ENCODE assay signal across 24 mouse cellular contexts in genomic region chr2:44389556-44389955, GRCm38 (mm10).
DNase-seq lines count a peak whose midpoint lies in the region; ATAC-seq and TF ChIP-seq lines count a peak whose summit lies in the region.
"Had no signal": no experiment of that assay in that cellular context is flagged by ENCODE, and none has a peak within 500 bp of the region (broad histone marks: within the 10 kb centered on the region; RNA-seq: fewer than 3 reads in every experiment).

No protein-coding gene starts in this region.

- no peak for TF ChIP-seq CTCF in brain, embryonic 14.5 days (IDR thresholded peaks at IDR 0.05; ENCODE audit: borderline replicate concordance, extremely low read depth, insufficient read depth, insufficient read length)

- no peak for ATAC-seq in forebrain, embryonic 14.5 days
- ATAC-seq: activated CD4-positive, CD25-positive, alpha-beta regulatory T cell, adult 4 months; CD4-positive, CD25-positive, alpha-beta regulatory T cell, adult 4 months; Patski had no signal

- no peak overlapping the region for H3K4me2 ChIP-seq in forebrain, embryonic 14.5 days (ENCODE audit: low read length)

- no peak overlapping the region for H3K9ac ChIP-seq in forebrain, embryonic 14.5 days (ENCODE audit: low read length)

- WGBS in forebrain, embryonic 14.5 days: 38% methylated on average over 4 of the region's 4 CpGs
- 82% methylated on average over 4 of the region's 4 CpGs for WGBS in forebrain, embryonic 10.5 days

- TF ChIP-seq POLR2A in brain, embryonic 14.5 days (IDR thresholded peaks at IDR 0.05; ENCODE audit: borderline replicate concordance, extremely low read depth, insufficient read depth, insufficient read length, poor library complexity, severe bottlenecking): no peak

- intact Hi-C loops in heart, postnatal 14 days (cut with DNase I): no loop called here

- no peak overlapping the region for H3K4me3 ChIP-seq in forebrain, embryonic 14.5 days (ENCODE audit: low read depth, low read length)
- no peak overlapping the region for H3K4me3 ChIP-seq in forebrain, embryonic 10.5 days

- no peaks in the 10 kb centered on the region for H3K9me3 ChIP-seq in forebrain, embryonic 14.5 days (replicated peaks; ENCODE audit: control insufficient read depth, low read length)
- no peaks in the 10 kb centered on the region for H3K9me3 ChIP-seq in forebrain, embryonic 10.5 days
- H3K9me3 ChIP-seq: G1E had no signal

- no peaks in the 10 kb centered on the region for H3K27me3 ChIP-seq in forebrain, embryonic 14.5 days (replicated peaks; ENCODE audit: control insufficient read depth, insufficient read depth, low read length)
- H3K27me3 ChIP-seq in forebrain, embryonic 10.5 days (ENCODE audit: poor library complexity, severe bottlenecking): peaks cover 32% of the 10 kb centered on the region
- H3K27me3 ChIP-seq: CH12.LX, Patski had no signal

- H3K27ac ChIP-seq in forebrain, embryonic 14.5 days (ENCODE audit: low read depth, low read length): no peak overlapping the region
- H3K27ac ChIP-seq in forebrain, embryonic 10.5 days: no peak overlapping the region

- no peaks in the 10 kb centered on the region for H3K36me3 ChIP-seq in forebrain, embryonic 14.5 days (ENCODE audit: control insufficient read depth, insufficient read depth, low read length)
- no peaks in the 10 kb centered on the region for H3K36me3 ChIP-seq in forebrain, embryonic 10.5 days (replicated peaks)
- H3K36me3 ChIP-seq: G1E had no signal

- no peaks in the 10 kb centered on the region for H3K4me1 ChIP-seq in forebrain, embryonic 14.5 days (ENCODE audit: control insufficient read depth, insufficient read depth, low read length)
- H3K4me1 ChIP-seq in forebrain, embryonic 10.5 days: peaks cover 9% of the 10 kb centered on the region

- peak; percentile 27 for DNase-seq in forebrain, embryonic 14.5 days (ENCODE audit: low spot score)
- DNase-seq in forebrain, embryonic 10.5 days (ENCODE audit: extremely low spot score, low spot score): no peak
- peak; percentile 79 for DNase-seq in retina, postnatal 1 day
- DNase-seq in retina, embryonic 14.5 days (ENCODE audit: low spot score): no peak
- DNase-seq in Muller cell, postnatal 12 days (ENCODE audit: inconsistent ontology term): peak; percentile 13
- DNase-seq in brain, embryonic 14.5 days (ENCODE audit: low read depth): peak; percentile 54
- DNase-seq in layer of hippocampus, adult 8-10 months (ENCODE audit: low spot score in 2 of 2): no peak
- DNase-seq in heart, postnatal 14 days: no peak
- DNase-seq: adrenal gland, adult 2 months; adrenal gland, adult 8-10 months; adrenal gland, postnatal 10 days; adrenal gland, postnatal 14 days; adrenal gland, postnatal 25 days; adrenal gland, postnatal 36 days; B cell, adult 2 months; cerebellum, adult 11 months; cerebellum, adult 11-12 months; cerebellum, adult 18-20 months; cerebellum, adult 2 months had no signal

Comparison
In these comparisons a context has a peak if more than half of its experiments do, and no peak if none do; other contexts are left out.
1. DNase-seq: peak in forebrain, embryonic 14.5 days (single experiment), retina, postnatal 1 day (single experiment), Muller cell, postnatal 12 days (single experiment) and brain, embryonic 14.5 days (single experiment); none in forebrain, embryonic 10.5 days (single experiment), retina, embryonic 14.5 days (single experiment), layer of hippocampus, adult 8-10 months (0 of 2) and heart, postnatal 14 days (0 of 2).